Mouse (Mus musculus) megakaryocyte, embryonic 14.5 days (primary cell): ENCODE measurements around the gene 1110008L16Rik.

Experiments
- FLI1 ChIP-seq: IDR thresholded peaks from 2 replicates; pipeline ENCODE4 v1.6.1; 2012; ENCODE audit warnings: low read length, inconsistent platforms, mixed read lengths
- GATA1 ChIP-seq: IDR thresholded peaks from 3 replicates; pipeline ENCODE4 v1.6.1; 2012; ENCODE audit warnings: mixed read lengths, low read length, inconsistent platforms, borderline replicate concordance

- TF ChIP-seq GATA1 (no peak), FLI1 (no peak)
Observed at GRCm38 (mm10) chr12:55311841-55312240, 12.5 kb downstream of the 1110008L16Rik start.
